Mouse (Mus musculus): ENCODE results near the gene Dnah5. TPM values are rescaled to one million over a fixed set of nuclear protein-coding genes. Genes with fewer than 3 reads are reported as not detected.
A peak's percentile ranks its signal among the peaks of the same experiment; 100 is the strongest.
"Not testable (repeated sequence)": the region's sequence is repeated elsewhere in the genome, so short reads cannot be mapped to it uniquely, and the experiment has no call there.

Dnah5 gene
- total RNA-seq, 2 experiments from 2014 or later = not detected

- ATAC-seq (replicated peaks; ENCODE audit: poor library complexity, severe bottlenecking) = no peak
Measured at GRCm38 (mm10) chr15:28260250-28260649, 56.7 kb downstream of the Dnah5 start.

- ATAC-seq (replicated peaks; ENCODE audit: poor library complexity, severe bottlenecking) = peak; percentile 96
Measured at GRCm38 (mm10) chr15:28299438-28299837, 95.9 kb downstream of the Dnah5 start.

DNA sequence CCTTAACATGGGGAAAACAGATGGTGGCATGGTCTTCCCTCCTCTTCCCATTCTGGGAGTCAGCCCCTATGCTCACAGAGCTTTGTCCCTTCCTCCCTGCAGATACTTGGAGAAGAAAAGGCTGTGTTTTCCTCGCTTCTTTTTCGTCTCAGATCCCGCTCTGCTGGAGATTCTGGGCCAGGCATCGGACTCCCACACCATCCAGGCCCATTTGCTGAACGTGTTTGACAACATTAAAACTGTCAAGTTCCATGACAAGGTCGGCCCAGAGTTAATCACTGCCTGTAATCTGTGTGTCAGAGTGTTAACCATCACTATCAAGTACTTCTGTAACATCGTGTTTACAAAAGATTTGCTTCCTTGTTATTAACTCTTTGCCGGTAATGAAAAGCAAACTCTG, 103.6 kb downstream of the Dnah5 start:
- ATAC-seq (replicated peaks; ENCODE audit: poor library complexity, severe bottlenecking) = no peak

DNA sequence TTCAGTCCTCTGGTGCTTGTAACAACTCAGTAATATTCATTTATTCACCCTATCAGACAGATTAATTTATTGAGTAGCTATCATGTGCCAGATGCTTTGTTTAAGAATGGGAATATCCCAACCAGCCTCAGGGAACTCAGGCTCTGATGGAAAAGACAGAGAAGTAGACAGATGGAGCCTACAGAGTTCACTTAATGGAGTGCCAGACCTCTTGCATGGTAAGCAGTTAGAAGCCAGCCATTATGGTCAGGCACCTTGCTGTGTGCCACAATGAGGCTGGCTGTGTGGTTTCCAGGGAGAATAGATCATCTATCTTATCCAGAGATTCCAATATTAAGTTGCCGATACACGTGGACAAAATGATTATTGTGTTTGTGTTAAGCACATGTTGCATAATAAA, 104.3 kb downstream of the Dnah5 start:
- ATAC-seq (replicated peaks; ENCODE audit: poor library complexity, severe bottlenecking) = no peak

GRCm38 (mm10) chr15:28310516-28310915, 107.0 kb downstream of the Dnah5 start:
- no peak for ATAC-seq (replicated peaks; ENCODE audit: poor library complexity, severe bottlenecking)

GRCm38 (mm10) chr15:28313451-28313850, 109.9 kb downstream of the Dnah5 start:
- no peak for ATAC-seq (replicated peaks; ENCODE audit: poor library complexity, severe bottlenecking)

GRCm38 (mm10) chr15:28315812-28316528, 112.4 kb downstream of the Dnah5 start:
- peak; percentile 75 for ATAC-seq (replicated peaks; ENCODE audit: poor library complexity, severe bottlenecking)

DNA sequence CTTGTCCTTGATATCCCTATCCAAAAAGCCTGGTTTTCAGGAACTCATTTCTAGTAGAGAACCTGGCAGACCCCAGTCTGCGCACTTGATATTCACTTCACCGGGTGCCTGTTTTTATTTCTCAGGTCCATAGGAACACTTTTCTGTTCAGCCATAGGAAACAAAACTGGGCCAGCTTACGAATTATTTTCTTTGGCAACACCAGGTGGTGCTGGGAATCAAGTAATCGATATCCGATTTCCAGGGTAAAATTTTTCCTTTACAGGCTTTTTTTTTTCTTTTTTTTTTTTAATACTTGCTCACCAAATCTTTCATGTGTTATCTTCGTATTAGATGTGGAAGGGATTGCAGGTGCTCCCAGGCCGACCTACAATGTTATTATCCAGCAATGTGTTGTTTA, 119.0 kb downstream of the Dnah5 start:
- no peak for ATAC-seq (replicated peaks; ENCODE audit: poor library complexity, severe bottlenecking)

GRCm38 (mm10) chr15:28326985-28327384, 123.4 kb downstream of the Dnah5 start:
- ATAC-seq (replicated peaks; ENCODE audit: poor library complexity, severe bottlenecking) = no peak

DNA sequence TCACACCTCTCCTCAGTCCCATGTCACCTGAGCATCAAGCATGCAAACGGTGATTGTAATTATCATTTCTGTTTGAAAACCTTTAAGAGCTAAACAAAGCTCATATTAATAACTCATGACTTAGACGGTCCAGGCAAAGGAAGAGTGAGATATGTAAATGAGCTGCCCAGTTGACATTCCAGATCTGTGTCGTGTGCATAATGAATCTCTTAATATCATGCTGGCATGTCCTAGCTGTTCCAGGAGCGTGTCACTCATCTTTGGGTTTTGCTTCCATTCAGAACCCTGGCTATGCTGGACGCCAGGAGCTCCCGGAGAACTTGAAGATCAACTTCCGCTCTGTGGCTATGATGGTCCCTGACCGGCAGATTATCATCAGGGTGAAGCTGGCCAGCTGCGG, 123.9 kb downstream of the Dnah5 start:
- no peak for ATAC-seq (replicated peaks; ENCODE audit: poor library complexity, severe bottlenecking)

- ATAC-seq (replicated peaks; ENCODE audit: poor library complexity, severe bottlenecking) = no peak
Measured at GRCm38 (mm10) chr15:28341151-28341550, 137.6 kb downstream of the Dnah5 start.

DNA sequence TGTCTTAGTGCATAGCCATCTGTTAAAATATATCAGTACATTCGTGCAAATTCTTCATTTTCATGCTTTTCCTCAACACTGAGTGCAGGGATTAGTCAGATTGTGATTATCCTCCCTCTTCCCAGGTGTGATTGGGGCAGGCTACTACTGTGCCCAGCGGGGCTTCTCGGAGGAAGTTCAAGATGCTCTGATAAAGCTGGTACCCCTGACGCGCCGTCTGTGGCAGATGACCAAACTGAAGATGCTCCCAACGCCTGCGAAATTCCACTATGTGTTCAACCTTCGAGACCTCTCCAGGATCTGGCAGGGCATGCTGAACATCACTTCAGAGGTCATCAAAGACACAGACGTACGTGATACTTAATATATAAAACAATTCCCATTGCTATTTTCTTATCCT, 164.0 kb downstream of the Dnah5 start:
- no peak for ATAC-seq (replicated peaks; ENCODE audit: poor library complexity, severe bottlenecking)

GRCm38 (mm10) chr15:28370431-28370830, 166.9 kb downstream of the Dnah5 start:
- no peak for ATAC-seq (replicated peaks; ENCODE audit: poor library complexity, severe bottlenecking)

GRCm38 (mm10) chr15:28371506-28371905, 168.0 kb downstream of the Dnah5 start:
- ATAC-seq (replicated peaks; ENCODE audit: poor library complexity, severe bottlenecking) = no peak

- ATAC-seq (replicated peaks; ENCODE audit: poor library complexity, severe bottlenecking) = peak; percentile 98
Measured at GRCm38 (mm10) chr15:28374394-28374793, 170.8 kb downstream of the Dnah5 start.

- no peak for ATAC-seq (replicated peaks; ENCODE audit: poor library complexity, severe bottlenecking)
Measured at GRCm38 (mm10) chr15:28380909-28381308, 177.4 kb downstream of the Dnah5 start.

- not testable (repeated sequence) for ATAC-seq (replicated peaks; ENCODE audit: poor library complexity, severe bottlenecking)
Measured at GRCm38 (mm10) chr15:28393723-28394122, 190.2 kb downstream of the Dnah5 start.

DNA sequence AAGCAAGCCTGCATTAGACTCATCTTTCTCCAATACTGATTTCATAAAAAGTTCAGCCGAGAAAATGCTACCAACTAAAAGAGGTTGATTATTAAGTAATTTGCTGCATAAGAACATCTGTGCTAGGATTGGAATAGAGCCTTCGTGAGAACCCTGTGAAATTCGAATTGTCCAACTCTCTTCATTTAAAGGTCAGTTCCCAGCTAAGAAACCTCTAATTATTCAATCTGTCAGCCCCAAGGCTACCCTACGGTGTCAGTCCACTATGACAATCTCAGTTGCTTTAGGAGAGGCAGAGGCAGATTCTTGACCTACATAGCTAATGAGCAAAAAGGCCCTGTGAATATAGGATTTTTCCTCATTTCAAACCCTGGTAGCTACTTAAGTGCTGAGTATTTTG, 191.9 kb downstream of the Dnah5 start:
- ATAC-seq (replicated peaks; ENCODE audit: poor library complexity, severe bottlenecking) = no peak

DNA sequence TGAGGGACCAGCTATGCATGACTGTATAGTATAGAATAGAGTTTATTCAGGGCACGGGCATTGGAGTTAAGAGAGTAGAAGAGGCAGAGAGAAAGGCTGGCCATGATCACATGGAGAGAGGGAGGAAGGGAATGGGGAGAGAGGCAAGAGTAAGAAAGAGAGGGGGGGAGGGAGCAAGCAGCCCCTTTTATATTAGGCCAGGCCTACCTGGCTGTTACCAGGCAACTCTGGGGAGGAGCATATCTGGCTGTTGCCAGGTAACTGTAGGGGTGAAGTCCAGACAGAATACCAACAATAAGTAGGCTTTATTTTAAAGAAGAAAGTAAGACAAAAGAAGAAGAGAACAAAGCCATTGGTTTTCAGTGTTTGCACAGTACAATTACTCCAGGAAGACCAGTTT, 194.9 kb downstream of the Dnah5 start:
- no peak for ATAC-seq (replicated peaks; ENCODE audit: poor library complexity, severe bottlenecking)

- no peak for ATAC-seq (replicated peaks; ENCODE audit: poor library complexity, severe bottlenecking)
Measured at GRCm38 (mm10) chr15:28399258-28399657, 195.7 kb downstream of the Dnah5 start.

DNA sequence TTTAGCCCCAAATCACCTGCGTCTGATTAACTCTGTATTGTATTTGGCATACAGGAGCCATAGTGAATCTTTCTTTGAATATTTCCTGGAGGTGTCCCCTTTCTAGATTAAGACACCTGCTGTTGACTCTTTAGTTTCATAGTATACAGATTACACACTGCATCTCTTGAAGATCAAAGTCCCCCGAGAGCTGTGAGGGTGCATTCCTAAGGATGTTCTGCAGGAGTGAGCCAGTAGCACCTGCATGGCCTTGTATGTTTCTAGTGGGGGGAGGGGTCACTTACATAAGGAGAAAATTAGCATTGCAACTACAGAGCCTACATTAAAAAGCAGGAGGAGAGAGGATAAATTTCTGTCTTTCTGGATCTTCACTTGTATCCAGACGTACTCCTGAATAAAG, 201.1 kb downstream of the Dnah5 start:
- no peak for ATAC-seq (replicated peaks; ENCODE audit: poor library complexity, severe bottlenecking)

GRCm38 (mm10) chr15:28405136-28405535, 201.6 kb downstream of the Dnah5 start:
- ATAC-seq (replicated peaks; ENCODE audit: poor library complexity, severe bottlenecking) = no peak

GRCm38 (mm10) chr15:28439702-28440101, 236.2 kb downstream of the Dnah5 start:
- no peak for ATAC-seq (replicated peaks; ENCODE audit: poor library complexity, severe bottlenecking)

Measured in granulocyte monocyte progenitor cell, adult 5-6 weeks (primary cell).